Mouse (Mus musculus): ENCODE data around the gene Srgap2. TPM values are rescaled to one million over a fixed set of nuclear protein-coding genes. Genes with fewer than 3 reads are reported as not detected.

The Srgap2 gene
- polyA plus RNA-seq, 1 experiment from 2014 or later: 19.5 TPM

- no peaks in the 10 kb centered on the region for H3K27me3 ChIP-seq (ENCODE audit: control insufficient read depth, insufficient read depth, low read length)
Measured at GRCm38 (mm10) chr1:131491579-131491978, 35.6 kb downstream of the Srgap2 start.

DNA sequence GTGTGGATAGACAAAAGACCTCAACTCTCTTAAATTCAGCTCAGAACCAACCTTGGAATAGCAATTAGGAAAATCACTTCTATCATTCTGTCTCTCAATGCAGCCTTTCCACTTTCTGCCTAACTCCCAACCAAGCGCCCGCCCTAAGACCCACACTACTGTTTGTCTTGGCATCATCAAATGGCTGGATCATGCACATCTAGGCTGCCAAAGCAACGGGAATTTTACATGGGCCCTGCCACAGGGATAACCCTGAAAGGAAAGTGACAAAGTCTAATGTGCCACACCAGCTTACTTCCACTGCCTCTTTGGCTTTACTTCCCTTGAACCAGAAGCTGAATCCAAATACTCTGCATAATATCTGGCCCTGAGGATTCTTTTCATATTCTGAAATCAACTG, 37.8 kb downstream of the Srgap2 start:
- no peak overlapping the region for H3K4me3 ChIP-seq (ENCODE audit: low read depth, low read length)
- WGBS: 93% methylated on average over 3 of the region's 3 CpGs
- H3K27ac ChIP-seq (replicated peaks; ENCODE audit: low read depth, low read length): no peak overlapping the region
- H3K4me2 ChIP-seq (ENCODE audit: low read depth, severe bottlenecking): no peak overlapping the region
- no peaks in the 10 kb centered on the region for H3K36me3 ChIP-seq (ENCODE audit: control insufficient read depth, insufficient read depth, low read length)
- H3K27me3 ChIP-seq (ENCODE audit: control insufficient read depth, insufficient read depth, low read length): no peaks in the 10 kb centered on the region
- no peak overlapping the region for H3K9ac ChIP-seq (ENCODE audit: low read length)
- DNase-seq (ENCODE audit: low spot score): no peak
- H3K9me3 ChIP-seq (ENCODE audit: control insufficient read depth, low read length): no peaks in the 10 kb centered on the region
- ATAC-seq (ENCODE audit: insufficient number of reproducible peaks, low FRiP score, low TSS enrichment, low read depth): no peak
- H3K4me1 ChIP-seq (ENCODE audit: control insufficient read depth, insufficient read depth, low read length): no peaks in the 10 kb centered on the region

More at GRCm38 (mm10) chr1:131491579-131491978, 35.6 kb downstream of the Srgap2 start:
- Histone ChIP-seq H3K4me3 (ENCODE audit: low read depth, low read length) (no peak overlapping the region), H3K4me1 (ENCODE audit: control insufficient read depth, insufficient read depth, low read length) (no peaks in the 10 kb centered on the region), H3K9me3 (ENCODE audit: control insufficient read depth, low read length) (no peaks in the 10 kb centered on the region), H3K27ac (replicated peaks; ENCODE audit: low read depth, low read length) (no peak overlapping the region), H3K36me3 (ENCODE audit: control insufficient read depth, insufficient read depth, low read length) (no peaks in the 10 kb centered on the region), H3K4me2 (ENCODE audit: low read depth, severe bottlenecking) (no peak overlapping the region), H3K9ac (ENCODE audit: low read length) (no peak overlapping the region)
- 63% methylated on average over 4 of the region's 4 CpGs for WGBS
- ATAC-seq (ENCODE audit: insufficient number of reproducible peaks, low FRiP score, low TSS enrichment, low read depth) (no peak), DNase-seq (ENCODE audit: low spot score) (no peak)

- 85% methylated on average over 5 of the region's 5 CpGs for WGBS
- no peaks in the 10 kb centered on the region for H3K36me3 ChIP-seq (ENCODE audit: control insufficient read depth, insufficient read depth, low read length)
- no peaks in the 10 kb centered on the region for H3K9me3 ChIP-seq (ENCODE audit: control insufficient read depth, low read length)
- H3K4me2 ChIP-seq (ENCODE audit: low read depth, severe bottlenecking): no peak overlapping the region
- no peak overlapping the region for H3K9ac ChIP-seq (ENCODE audit: low read length)
- H3K4me3 ChIP-seq (ENCODE audit: low read depth, low read length): no peak overlapping the region
- no peak for DNase-seq (ENCODE audit: low spot score)
- H3K4me1 ChIP-seq (ENCODE audit: control insufficient read depth, insufficient read depth, low read length): no peaks in the 10 kb centered on the region
- no peak for ATAC-seq (ENCODE audit: insufficient number of reproducible peaks, low FRiP score, low TSS enrichment, low read depth)
- no peaks in the 10 kb centered on the region for H3K27me3 ChIP-seq (ENCODE audit: control insufficient read depth, insufficient read depth, low read length)
- H3K27ac ChIP-seq (replicated peaks; ENCODE audit: low read depth, low read length): no peak overlapping the region
Measured at GRCm38 (mm10) chr1:131486094-131486850, 40.9 kb downstream of the Srgap2 start.

- ATAC-seq (ENCODE audit: insufficient number of reproducible peaks, low FRiP score, low TSS enrichment, low read depth): no peak
- Histone ChIP-seq H3K27ac (replicated peaks; ENCODE audit: low read depth, low read length) (no peak overlapping the region), H3K4me3 (ENCODE audit: low read depth, low read length) (no peak overlapping the region), H3K9ac (ENCODE audit: low read length) (no peak overlapping the region), H3K4me2 (ENCODE audit: low read depth, severe bottlenecking) (no peak overlapping the region), H3K4me1 (ENCODE audit: control insufficient read depth, insufficient read depth, low read length) (no peaks in the 10 kb centered on the region), H3K27me3 (ENCODE audit: control insufficient read depth, insufficient read depth, low read length) (no peaks in the 10 kb centered on the region), H3K36me3 (ENCODE audit: control insufficient read depth, insufficient read depth, low read length) (no peaks in the 10 kb centered on the region), H3K9me3 (ENCODE audit: control insufficient read depth, low read length) (no peaks in the 10 kb centered on the region)
- no peak for DNase-seq (ENCODE audit: low spot score)
- 94% methylated on average over 3 of the region's 3 CpGs for WGBS
Measured at GRCm38 (mm10) chr1:131482242-131482641, 44.9 kb downstream of the Srgap2 start.

GRCm38 (mm10) chr1:131481391-131481790, 45.8 kb downstream of the Srgap2 start:
- DNase-seq (ENCODE audit: low spot score) (no peak), ATAC-seq (ENCODE audit: insufficient number of reproducible peaks, low FRiP score, low TSS enrichment, low read depth) (no peak)
- Histone ChIP-seq H3K27ac (replicated peaks; ENCODE audit: low read depth, low read length) (no peak overlapping the region), H3K27me3 (ENCODE audit: control insufficient read depth, insufficient read depth, low read length) (no peaks in the 10 kb centered on the region), H3K9ac (ENCODE audit: low read length) (no peak overlapping the region), H3K4me3 (ENCODE audit: low read depth, low read length) (no peak overlapping the region), H3K4me2 (ENCODE audit: low read depth, severe bottlenecking) (no peak overlapping the region), H3K36me3 (ENCODE audit: control insufficient read depth, insufficient read depth, low read length) (no peaks in the 10 kb centered on the region), H3K4me1 (ENCODE audit: control insufficient read depth, insufficient read depth, low read length) (no peaks in the 10 kb centered on the region), H3K9me3 (ENCODE audit: control insufficient read depth, low read length) (no peaks in the 10 kb centered on the region)

- no peak for ATAC-seq (ENCODE audit: insufficient number of reproducible peaks, low FRiP score, low TSS enrichment, low read depth)
- H3K27me3 ChIP-seq (ENCODE audit: control insufficient read depth, insufficient read depth, low read length): no peaks in the 10 kb centered on the region
- H3K9ac ChIP-seq (ENCODE audit: low read length): no peak overlapping the region
- no peaks in the 10 kb centered on the region for H3K9me3 ChIP-seq (ENCODE audit: control insufficient read depth, low read length)
- no peak overlapping the region for H3K4me3 ChIP-seq (ENCODE audit: low read depth, low read length)
- no peak for DNase-seq (ENCODE audit: low spot score)
- H3K4me1 ChIP-seq (ENCODE audit: control insufficient read depth, insufficient read depth, low read length): no peaks in the 10 kb centered on the region
- no peaks in the 10 kb centered on the region for H3K36me3 ChIP-seq (ENCODE audit: control insufficient read depth, insufficient read depth, low read length)
- 84% methylated on average over 2 of the region's 2 CpGs for WGBS
- H3K4me2 ChIP-seq (ENCODE audit: low read depth, severe bottlenecking): no peak overlapping the region
- H3K27ac ChIP-seq (replicated peaks; ENCODE audit: low read depth, low read length): no peak overlapping the region
Measured at GRCm38 (mm10) chr1:131478770-131479305, 48.3 kb downstream of the Srgap2 start.

DNA sequence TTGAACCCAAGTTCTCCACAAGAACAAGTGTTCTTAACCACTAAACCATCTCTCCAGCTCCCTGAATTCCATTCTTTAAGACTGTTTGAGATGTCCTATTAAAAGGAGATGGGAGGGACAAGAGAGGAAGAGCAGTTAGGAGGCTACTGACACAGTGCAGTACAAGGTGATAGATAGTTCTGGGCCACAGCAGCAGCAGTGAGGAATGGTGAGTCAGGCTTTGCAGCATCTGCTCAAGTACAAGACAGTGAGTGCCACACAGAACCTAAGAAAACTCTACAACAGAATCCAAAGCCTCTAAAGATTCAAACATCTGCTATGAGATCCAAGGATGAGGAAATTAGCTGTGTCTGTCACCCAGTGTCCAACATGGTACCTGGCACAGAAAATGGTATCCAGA, 51.8 kb downstream of the Srgap2 start:
- no peaks in the 10 kb centered on the region for H3K27me3 ChIP-seq (ENCODE audit: control insufficient read depth, insufficient read depth, low read length)
- DNase-seq (ENCODE audit: low spot score): no peak
- H3K9ac ChIP-seq (ENCODE audit: low read length): no peak overlapping the region
- H3K36me3 ChIP-seq (ENCODE audit: control insufficient read depth, insufficient read depth, low read length): no peaks in the 10 kb centered on the region
- ATAC-seq (ENCODE audit: insufficient number of reproducible peaks, low FRiP score, low TSS enrichment, low read depth): no peak
- H3K27ac ChIP-seq (replicated peaks; ENCODE audit: low read depth, low read length): no peak overlapping the region
- no peak overlapping the region for H3K4me3 ChIP-seq (ENCODE audit: low read depth, low read length)
- no peaks in the 10 kb centered on the region for H3K4me1 ChIP-seq (ENCODE audit: control insufficient read depth, insufficient read depth, low read length)
- H3K9me3 ChIP-seq (ENCODE audit: control insufficient read depth, low read length): no peaks in the 10 kb centered on the region
- no peak overlapping the region for H3K4me2 ChIP-seq (ENCODE audit: low read depth, severe bottlenecking)

DNA sequence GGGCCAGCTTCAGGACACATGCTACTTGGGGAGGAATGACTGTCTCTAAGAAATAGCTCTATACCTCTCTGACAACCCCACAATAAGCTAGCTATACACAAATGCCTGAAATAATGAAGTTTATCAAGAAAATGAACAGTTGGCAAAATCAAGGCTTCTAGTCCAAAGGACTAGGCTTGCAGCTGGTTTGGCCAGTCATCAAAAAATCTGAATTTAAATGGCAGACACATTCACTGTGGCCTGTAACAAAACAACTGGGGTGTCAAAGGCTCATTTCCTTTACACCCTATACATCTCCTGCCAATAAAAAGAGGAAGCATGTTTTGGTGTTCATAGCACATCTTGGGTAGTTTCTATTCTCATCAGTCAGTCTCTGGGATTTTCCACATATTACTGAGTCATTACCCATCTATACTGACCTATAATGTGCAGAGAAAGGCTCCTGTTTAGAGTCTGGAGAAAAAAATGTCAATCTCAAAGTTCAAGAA, 53.5 kb downstream of the Srgap2 start:
- ATAC-seq (ENCODE audit: insufficient number of reproducible peaks, low FRiP score, low TSS enrichment, low read depth): no peak
- Histone ChIP-seq H3K4me2 (ENCODE audit: low read depth, severe bottlenecking) (no peak overlapping the region), H3K4me1 (ENCODE audit: control insufficient read depth, insufficient read depth, low read length) (no peaks in the 10 kb centered on the region), H3K9ac (ENCODE audit: low read length) (no peak overlapping the region), H3K4me3 (ENCODE audit: low read depth, low read length) (no peak overlapping the region), H3K27me3 (ENCODE audit: control insufficient read depth, insufficient read depth, low read length) (no peaks in the 10 kb centered on the region), H3K27ac (replicated peaks; ENCODE audit: low read depth, low read length) (no peak overlapping the region), H3K36me3 (ENCODE audit: control insufficient read depth, insufficient read depth, low read length) (no peaks in the 10 kb centered on the region), H3K9me3 (ENCODE audit: control insufficient read depth, low read length) (no peaks in the 10 kb centered on the region)
- DNase-seq (ENCODE audit: low spot score): no peak

GRCm38 (mm10) chr1:131470597-131470996, 56.6 kb downstream of the Srgap2 start:
- WGBS: 91% methylated on average over 1 of the region's 1 CpGs
- DNase-seq (ENCODE audit: low spot score) (no peak), ATAC-seq (ENCODE audit: insufficient number of reproducible peaks, low FRiP score, low TSS enrichment, low read depth) (no peak)
- Histone ChIP-seq H3K27me3 (ENCODE audit: control insufficient read depth, insufficient read depth, low read length) (no peaks in the 10 kb centered on the region), H3K4me3 (ENCODE audit: low read depth, low read length) (no peak overlapping the region), H3K27ac (replicated peaks; ENCODE audit: low read depth, low read length) (no peak overlapping the region), H3K9me3 (ENCODE audit: control insufficient read depth, low read length) (no peaks in the 10 kb centered on the region), H3K36me3 (ENCODE audit: control insufficient read depth, insufficient read depth, low read length) (no peaks in the 10 kb centered on the region), H3K4me1 (ENCODE audit: control insufficient read depth, insufficient read depth, low read length) (no peaks in the 10 kb centered on the region), H3K9ac (ENCODE audit: low read length) (no peak overlapping the region), H3K4me2 (ENCODE audit: low read depth, severe bottlenecking) (no peak overlapping the region)
